Mouse (Mus musculus) hindbrain, embryonic 15.5 days (tissue): ENCODE data around the gene Pms2. TPM values are rescaled to one million over a fixed set of nuclear protein-coding genes. Genes with fewer than 3 reads are reported as not detected.

Experiments
- ATAC-seq: fragments of 200-750 bp; cut with Nextera tagmentation; 2 replicates; pipeline ENCODE4 v1.8.0; 2017; ENCODE audit warnings: low read depth, moderate number of reproducible peaks, moderate TSS enrichment; ENCODE audit not compliant: low FRiP score
- H3K27ac ChIP-seq: fragments of 300-500 bp; sonication (generic); replicated peaks from 2 replicates; pipeline ENCODE4 v1.5.1; 2015; ENCODE audit warnings: mild to moderate bottlenecking, inconsistent platforms
- H3K27me3 ChIP-seq: fragments of 300-500 bp; sonication (generic); 2 replicates; pipeline ENCODE4 v1.6.1; 2015; ENCODE audit warnings: control low read depth, inconsistent platforms
- H3K36me3 ChIP-seq: fragments of 300-500 bp; sonication (generic); 2 replicates; pipeline ENCODE4 v1.6.1; 2015; ENCODE audit warnings: control low read depth, inconsistent platforms
- H3K4me1 ChIP-seq: fragments of 300-500 bp; sonication (generic); replicated peaks from 2 replicates; pipeline ENCODE4 v1.6.1; 2015; ENCODE audit warnings: control low read depth, inconsistent platforms
- H3K4me2 ChIP-seq: fragments of 300-500 bp; sonication (generic); 2 replicates; pipeline ENCODE4 v1.6.1; 2015; ENCODE audit warnings: moderate library complexity, mild to moderate bottlenecking, inconsistent platforms
- H3K4me3 ChIP-seq: fragments of 300-500 bp; sonication (generic); 2 replicates; pipeline ENCODE4 v1.5.1; 2015; ENCODE audit warnings: mild to moderate bottlenecking, inconsistent platforms
- H3K9ac ChIP-seq: fragments of 300-500 bp; sonication (generic); 2 replicates; pipeline ENCODE4 v1.6.1; 2015; ENCODE audit warnings: inconsistent platforms
- H3K9me3 ChIP-seq: fragments of 300-500 bp; sonication (generic); 2 replicates; pipeline ENCODE4 v1.6.1; 2016; ENCODE audit warnings: control low read depth, inconsistent platforms
- WGBS: fragments of 180-500 bp; shearing (Covaris S2); methylation state at CpG from one replicate; pipeline ENCODE4 v1.1.7; 2015; 5-methylcytosine and 5-hydroxymethylcytosine counted together
- polyA plus RNA-seq: library from polyadenylated mRNA; unstranded; fragments of >200 nt; fragmentation: Nextera tagmentation; extraction: Ambion mirVana; gene quantifications from 2 replicates; pipeline ENCODE4 v1.2.1, GENCODE M21; 2015

Gene Pms2
- polyA plus RNA-seq, 1 experiment from 2014 or later = 31.0 TPM

DNA sequence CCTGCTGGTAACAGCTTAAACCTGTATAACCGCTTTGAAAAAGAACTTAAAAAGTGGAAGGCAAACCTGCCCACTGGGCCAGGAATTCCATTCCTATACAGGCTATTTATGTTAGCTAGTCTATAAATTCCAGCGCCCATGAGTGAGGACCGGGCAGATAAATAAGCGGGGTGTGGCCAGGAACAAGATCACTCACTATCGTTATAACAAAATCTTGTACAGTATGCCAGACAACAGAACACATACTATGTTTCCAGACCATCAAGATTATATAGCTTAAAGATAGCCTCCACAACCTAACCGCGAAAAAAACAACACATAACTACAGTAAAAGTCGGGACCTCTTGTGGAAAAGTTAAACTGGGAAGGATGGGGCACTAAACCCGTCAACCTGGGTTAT, 838 bp upstream of the Pms2 start:
- Histone ChIP-seq H3K4me2 (peak overlapping the region; percentile 77), H3K36me3 (peaks cover 16% of the 10 kb centered on the region), H3K9ac (peak overlapping the region; percentile 64), H3K4me3 (peak overlapping the region; percentile 59), H3K27me3 (no peaks in the 10 kb centered on the region), H3K9me3 (no peaks in the 10 kb centered on the region), H3K4me1 (peaks cover 26% of the 10 kb centered on the region), H3K27ac (peak overlapping the region; percentile 89)
- 4% methylated on average over 9 of the region's 9 CpGs for WGBS
- no peak for ATAC-seq

DNA sequence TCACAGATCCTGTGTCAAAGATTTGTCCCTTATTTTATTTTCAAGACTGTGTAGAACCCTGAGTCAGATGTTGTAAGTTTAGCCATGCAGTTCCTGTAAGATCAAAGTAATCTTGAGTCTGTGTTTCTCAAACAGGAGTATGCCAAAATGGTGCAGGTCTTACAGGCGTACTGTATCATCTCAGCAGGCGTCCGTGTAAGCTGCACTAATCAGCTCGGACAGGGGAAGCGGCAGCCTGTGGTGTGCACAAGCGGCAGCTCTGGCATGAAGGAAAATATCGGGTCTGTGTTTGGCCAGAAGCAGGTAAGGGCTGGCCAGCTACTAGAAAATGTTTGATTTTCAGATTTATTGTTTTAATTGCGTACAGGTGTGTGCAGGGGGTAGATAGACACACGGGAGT, 6.5 kb downstream of the Pms2 start:
- ATAC-seq = no peak
- Histone ChIP-seq H3K4me1 (no peaks in the 10 kb centered on the region; the same call in 1 of the 2 replicates), H3K27me3 (no peaks in the 10 kb centered on the region), H3K27ac (no peak overlapping the region), H3K4me2 (no peak overlapping the region), H3K9me3 (no peaks in the 10 kb centered on the region), H3K9ac (no peak overlapping the region), H3K36me3 (peaks cover 52% of the 10 kb centered on the region), H3K4me3 (no peak overlapping the region)
- WGBS = 91% methylated on average over 9 of the region's 9 CpGs

DNA sequence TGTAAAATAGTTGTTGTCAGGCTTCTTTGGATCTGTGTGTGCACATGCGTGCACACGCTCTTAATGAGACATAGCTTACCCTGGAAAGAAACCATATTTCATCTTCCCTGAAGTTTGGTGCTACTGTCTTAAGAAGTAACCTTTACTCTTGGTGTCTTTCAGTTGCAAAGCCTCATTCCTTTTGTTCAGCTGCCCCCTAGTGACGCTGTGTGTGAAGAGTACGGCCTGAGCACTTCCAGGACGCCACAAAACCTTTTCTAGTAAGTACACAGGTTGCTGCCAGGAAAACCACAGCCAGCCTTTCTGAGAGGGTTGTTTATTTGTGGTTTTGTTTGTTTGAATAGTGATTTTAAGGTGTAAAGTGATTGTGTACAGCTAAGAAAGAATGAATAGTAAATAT, 7.7 kb downstream of the Pms2 start:
- ATAC-seq = no peak
- Histone ChIP-seq H3K4me2 (no peak overlapping the region), H3K4me1 (no peaks in the 10 kb centered on the region), H3K4me3 (no peak overlapping the region), H3K27me3 (no peaks in the 10 kb centered on the region), H3K9ac (no peak overlapping the region), H3K27ac (no peak overlapping the region), H3K36me3 (peaks cover 59% of the 10 kb centered on the region), H3K9me3 (no peaks in the 10 kb centered on the region)
- 52% methylated on average over 5 of the region's 5 CpGs for WGBS

DNA sequence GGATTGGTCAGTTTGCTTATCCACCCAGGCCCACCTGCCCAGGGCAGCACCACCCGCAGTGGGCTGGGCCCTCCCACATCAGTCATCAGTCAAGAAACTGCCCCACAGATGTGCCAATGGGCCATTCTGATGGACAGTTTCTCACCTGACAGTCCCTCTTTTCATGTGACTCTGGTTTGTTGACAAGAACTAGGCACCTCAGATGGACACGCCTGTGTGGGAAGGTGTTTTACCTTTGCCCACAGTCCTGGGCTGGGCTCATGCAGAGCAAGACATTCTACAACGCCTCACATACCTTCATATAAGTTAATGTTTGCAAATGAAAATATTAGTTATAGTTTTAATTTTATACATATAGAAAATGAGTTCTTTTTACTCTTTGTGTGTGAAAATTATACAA, 8.4 kb downstream of the Pms2 start:
- no peak overlapping the region for H3K9ac ChIP-seq
- ATAC-seq = no peak
- H3K36me3 ChIP-seq = peaks cover 65% of the 10 kb centered on the region
- H3K9me3 ChIP-seq = no peaks in the 10 kb centered on the region
- no peaks in the 10 kb centered on the region for H3K4me1 ChIP-seq
- 94% methylated on average over 3 of the region's 3 CpGs for WGBS
- H3K4me2 ChIP-seq = no peak overlapping the region
- H3K27me3 ChIP-seq = no peaks in the 10 kb centered on the region
- no peak overlapping the region for H3K27ac ChIP-seq
- no peak overlapping the region for H3K4me3 ChIP-seq

DNA sequence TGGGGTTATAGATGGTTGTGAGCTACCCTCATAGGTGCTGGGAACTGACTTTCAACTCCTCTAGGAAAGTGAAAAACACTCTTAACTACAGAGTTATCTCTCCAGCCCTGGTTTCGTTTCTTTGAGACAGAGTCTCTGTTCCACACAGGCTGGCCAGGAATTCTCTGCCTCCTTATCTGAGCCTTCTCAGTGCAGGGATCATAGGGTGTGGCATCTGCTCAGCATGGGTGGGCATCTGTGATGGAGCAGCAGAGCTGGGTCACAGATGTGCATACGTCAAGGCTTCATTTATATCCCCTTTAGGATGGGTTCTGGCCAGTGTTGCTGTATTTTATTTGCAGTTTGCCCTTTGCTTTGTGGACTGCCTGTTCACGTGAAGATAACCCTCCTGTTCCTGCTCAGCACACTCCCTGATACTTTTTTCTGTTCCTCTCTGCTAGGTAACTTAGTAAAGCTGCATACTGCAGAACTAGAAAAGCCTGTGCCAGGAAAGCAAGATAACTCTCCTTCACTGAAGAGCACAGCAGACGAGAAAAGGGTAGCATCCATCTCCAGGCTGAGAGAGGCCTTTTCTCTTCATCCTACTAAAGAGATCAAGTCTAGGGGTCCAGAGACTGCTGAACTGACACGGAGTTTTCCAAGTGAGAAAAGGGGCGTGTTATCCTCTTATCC, 15.2 kb downstream of the Pms2 start:
- H3K9me3 ChIP-seq = no peaks in the 10 kb centered on the region
- H3K27me3 ChIP-seq = no peaks in the 10 kb centered on the region
- no peak overlapping the region for H3K4me2 ChIP-seq
- no peak for ATAC-seq
- H3K4me3 ChIP-seq = no peak overlapping the region
- whole genome bisulfite sequencing = 92% methylated on average over 6 of the region's 6 CpGs
- no peak overlapping the region for H3K27ac ChIP-seq
- no peaks in the 10 kb centered on the region for H3K4me1 ChIP-seq
- no peak overlapping the region for H3K9ac ChIP-seq
- H3K36me3 ChIP-seq = peaks cover 80% of the 10 kb centered on the region

DNA sequence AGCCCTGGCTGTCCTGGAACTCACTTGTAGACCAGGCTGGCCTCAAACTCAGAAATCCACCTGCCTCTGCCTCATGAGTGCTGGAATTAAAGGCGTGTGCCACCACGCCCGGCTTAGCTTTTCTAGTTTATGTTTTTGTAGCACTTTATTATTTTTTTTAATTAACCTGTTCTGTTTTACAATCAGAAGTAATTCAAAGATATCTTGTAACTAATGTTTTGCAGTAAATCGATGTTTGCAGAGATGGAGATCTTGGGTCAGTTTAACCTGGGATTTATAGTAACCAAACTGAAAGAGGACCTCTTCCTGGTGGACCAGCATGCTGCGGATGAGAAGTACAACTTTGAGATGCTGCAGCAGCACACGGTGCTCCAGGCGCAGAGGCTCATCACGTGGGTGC, 18.1 kb downstream of the Pms2 start, which contains the start of gene Gm42421:
Gene Gm42421, plus strand, starts transcription at position 301 of the 400 bp plus-strand sequence.
- peaks cover 78% of the 10 kb centered on the region for H3K36me3 ChIP-seq
- no peaks in the 10 kb centered on the region for H3K4me1 ChIP-seq
- 95% methylated on average over 8 of the region's 8 CpGs for WGBS
- no peaks in the 10 kb centered on the region for H3K9me3 ChIP-seq
- H3K27ac ChIP-seq = no peak within 1 kb of the TSS
- no peak within 1 kb of the TSS for H3K9ac ChIP-seq
- no peak within 1 kb of the TSS for H3K4me2 ChIP-seq
- H3K27me3 ChIP-seq = no peaks in the 10 kb centered on the region
- H3K4me3 ChIP-seq = no peak within 1 kb of the TSS
- ATAC-seq = no peak

DNA sequence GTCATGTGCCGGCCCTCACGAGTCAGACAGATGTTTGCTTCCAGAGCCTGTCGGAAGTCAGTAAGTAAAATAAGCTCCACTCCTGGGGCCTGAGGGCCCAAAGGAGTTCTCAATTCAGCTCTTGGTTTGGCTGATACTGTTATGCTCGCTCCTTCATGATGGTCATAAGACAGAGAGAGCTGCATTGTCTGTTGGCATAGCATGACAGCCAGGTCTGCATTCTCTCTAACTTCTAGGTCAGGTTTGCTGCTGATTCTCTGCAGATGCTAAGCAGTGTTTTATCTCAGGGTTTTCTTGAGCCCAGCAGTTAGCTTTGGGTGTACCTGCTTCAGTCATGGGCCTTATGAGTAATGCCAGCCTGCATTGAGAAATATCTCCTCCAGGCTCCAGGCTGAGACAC, 19.5 kb downstream of the Pms2 start:
- Histone ChIP-seq H3K9me3 (no peaks in the 10 kb centered on the region), H3K36me3 (peaks cover 65% of the 10 kb centered on the region), H3K4me2 (no peak overlapping the region), H3K27me3 (no peaks in the 10 kb centered on the region), H3K9ac (no peak overlapping the region), H3K4me3 (no peak overlapping the region), H3K27ac (no peak overlapping the region), H3K4me1 (no peaks in the 10 kb centered on the region)
- WGBS = 91% methylated on average over 4 of the region's 4 CpGs
- no peak for ATAC-seq

DNA sequence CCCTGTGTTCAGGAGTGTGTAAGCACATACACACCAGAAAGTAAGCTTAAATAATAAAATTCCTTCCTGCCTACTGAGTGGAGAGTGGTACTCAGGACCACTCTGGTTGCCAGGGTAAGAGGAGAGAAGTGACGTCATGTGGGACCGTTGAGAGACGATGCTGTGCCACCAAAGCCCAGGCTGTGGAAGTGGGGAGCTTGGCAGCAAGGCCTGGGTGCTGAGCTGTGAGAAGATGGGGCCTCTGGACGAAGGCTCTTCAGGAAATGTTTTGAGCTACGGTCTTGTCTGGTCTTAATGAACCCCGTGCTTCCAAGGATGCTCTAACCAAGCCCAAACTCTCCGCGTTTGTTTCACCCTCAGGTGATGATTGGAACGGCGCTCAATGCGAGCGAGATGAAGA, 20.9 kb downstream of the Pms2 start:
- WGBS = 96% methylated on average over 12 of the region's 12 CpGs
- Histone ChIP-seq H3K27ac (no peak overlapping the region), H3K9ac (no peak overlapping the region), H3K27me3 (no peaks in the 10 kb centered on the region), H3K9me3 (no peaks in the 10 kb centered on the region), H3K36me3 (peaks cover 53% of the 10 kb centered on the region), H3K4me2 (no peak overlapping the region), H3K4me3 (no peak overlapping the region), H3K4me1 (no peaks in the 10 kb centered on the region)
- ATAC-seq = no peak

DNA sequence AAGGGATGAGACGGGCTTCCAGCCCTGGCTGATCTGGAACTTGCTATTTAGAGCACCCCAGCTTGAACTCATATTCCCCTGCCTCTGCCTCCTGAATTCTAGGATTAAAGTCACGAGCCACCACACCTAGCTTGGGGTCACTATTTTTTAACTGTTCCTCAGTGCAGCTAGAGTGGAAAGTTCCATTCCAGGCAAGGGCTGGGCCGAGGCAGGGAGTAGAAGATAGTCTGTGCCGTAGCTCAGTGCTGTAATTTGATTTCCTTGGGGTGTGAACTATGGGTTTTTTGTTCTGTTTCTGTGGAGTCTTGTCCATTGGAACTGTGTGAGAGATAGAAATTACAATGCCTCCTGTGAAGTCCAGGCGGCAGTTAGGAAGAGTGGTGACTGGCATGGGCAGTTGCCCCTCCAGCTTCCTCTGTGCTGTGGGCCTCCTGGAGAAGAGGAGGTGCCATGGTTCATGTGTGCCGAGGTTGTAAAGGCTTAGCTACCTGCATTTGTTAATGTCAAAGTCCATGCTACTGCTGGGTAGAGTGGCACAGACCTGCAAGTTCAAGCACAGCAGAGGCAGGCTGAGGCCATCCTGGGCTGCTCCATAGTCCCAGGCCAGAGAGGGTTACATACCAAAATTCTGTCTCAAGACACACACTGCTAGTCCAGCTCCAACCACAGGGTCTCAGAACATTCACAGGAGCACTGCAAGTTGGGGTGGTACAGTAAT, 22.3 kb downstream of the Pms2 start:
- Histone ChIP-seq H3K4me2 (no peak overlapping the region), H3K4me1 (no peaks in the 10 kb centered on the region), H3K36me3 (peaks cover 39% of the 10 kb centered on the region), H3K9me3 (no peaks in the 10 kb centered on the region), H3K27ac (no peak overlapping the region), H3K9ac (no peak overlapping the region), H3K4me3 (no peak overlapping the region), H3K27me3 (no peaks in the 10 kb centered on the region)
- ATAC-seq = no peak
- WGBS = 86% methylated on average over 6 of the region's 6 CpGs

DNA sequence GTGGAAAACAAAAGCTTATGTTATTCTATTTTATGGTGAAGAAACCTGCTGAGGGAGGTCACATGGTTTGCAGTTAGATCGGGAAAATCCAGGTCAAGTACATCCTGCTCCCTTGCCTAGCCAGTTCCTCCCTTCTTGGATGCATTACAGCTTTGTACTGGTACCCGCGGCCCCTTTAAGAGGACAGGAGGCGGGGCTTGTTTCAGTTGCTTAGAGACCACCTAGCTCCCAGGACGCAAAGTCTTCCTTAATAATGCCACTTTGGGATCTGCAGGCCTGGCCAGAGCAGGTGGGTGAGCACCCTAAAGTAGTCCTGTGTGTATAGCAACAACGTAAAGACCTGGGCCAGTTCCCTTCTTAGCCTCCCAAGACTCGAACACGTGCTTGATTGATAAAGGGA, 23.1 kb downstream of the Pms2 start, which contains the start of gene Rsph10b:
Gene Rsph10b, plus strand, starts transcription at position 205 of the 400 bp plus-strand sequence.
- Histone ChIP-seq H3K9ac (no peak within 1 kb of the TSS), H3K36me3 (peaks cover 37% of the 10 kb centered on the region), H3K27me3 (no peaks in the 10 kb centered on the region), H3K4me1 (no peaks in the 10 kb centered on the region), H3K27ac (no peak within 1 kb of the TSS), H3K4me2 (peak within 1 kb of the TSS; percentile 30; the same call in 1 of the 2 replicates), H3K9me3 (no peaks in the 10 kb centered on the region), H3K4me3 (peak within 1 kb of the TSS; percentile 22)
- WGBS = 12% methylated on average over 8 of the region's 8 CpGs
- ATAC-seq = no peak

DNA sequence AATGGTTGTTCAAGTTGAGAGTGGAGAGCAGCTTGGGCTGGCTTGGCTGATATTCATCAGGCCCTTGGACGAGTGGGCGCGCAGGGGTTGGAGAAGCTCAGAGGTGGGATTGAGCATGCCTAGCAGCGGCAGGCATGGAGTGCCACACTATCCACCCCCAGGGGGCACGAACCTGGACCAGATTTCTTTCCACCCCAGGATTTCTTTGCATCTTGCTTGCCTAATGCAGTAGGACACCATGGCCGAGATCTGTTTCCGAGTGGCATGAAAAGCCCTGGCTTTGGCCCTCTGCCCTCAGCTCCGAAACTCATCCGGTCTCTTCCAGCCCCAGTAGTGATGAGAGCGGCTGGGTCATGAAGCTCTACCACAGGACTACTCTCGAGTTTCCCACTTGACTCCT, 23.6 kb downstream of the Pms2 start:
- Histone ChIP-seq H3K9ac (no peak overlapping the region), H3K27ac (no peak overlapping the region), H3K9me3 (no peaks in the 10 kb centered on the region), H3K4me3 (peak overlapping the region; percentile 22; the same call in 1 of the 2 replicates), H3K4me1 (no peaks in the 10 kb centered on the region), H3K36me3 (peaks cover 32% of the 10 kb centered on the region), H3K4me2 (peak overlapping the region; percentile 30; the same call in 1 of the 2 replicates), H3K27me3 (no peaks in the 10 kb centered on the region)
- WGBS = 87% methylated on average over 11 of the region's 11 CpGs
- no peak for ATAC-seq

DNA sequence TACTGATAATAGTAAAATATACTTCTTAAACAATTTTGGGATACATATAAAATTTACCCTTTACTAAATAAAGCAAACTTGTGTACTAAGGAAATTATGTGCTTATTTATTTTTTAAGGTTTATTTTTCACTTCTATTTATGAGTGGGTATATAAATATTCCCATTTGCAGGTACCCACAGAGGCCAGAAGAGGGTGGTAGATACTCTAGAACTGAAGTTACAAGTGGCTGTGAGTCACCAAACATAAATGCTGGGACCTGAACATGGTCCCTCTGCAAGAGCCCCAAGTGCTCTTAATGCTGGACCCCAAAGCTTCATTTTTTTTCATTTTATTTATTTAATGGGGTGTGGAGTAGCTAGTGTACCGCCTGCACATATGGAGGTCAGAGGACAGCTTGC, 24.1 kb downstream of the Pms2 start:
- WGBS = 97% methylated on average over 1 of the region's 1 CpGs
- no peaks in the 10 kb centered on the region for H3K9me3 ChIP-seq
- H3K27me3 ChIP-seq = no peaks in the 10 kb centered on the region
- no peak overlapping the region for H3K4me3 ChIP-seq
- H3K9ac ChIP-seq = no peak overlapping the region
- ATAC-seq = no peak
- no peak overlapping the region for H3K4me2 ChIP-seq
- no peaks in the 10 kb centered on the region for H3K4me1 ChIP-seq
- H3K36me3 ChIP-seq = peaks cover 28% of the 10 kb centered on the region
- H3K27ac ChIP-seq = no peak overlapping the region
